Mouse (Mus musculus) adrenal gland (tissue): ENCODE data around the gene Nipal3.

Source experiments
- intact Hi-C: fragments of 180-260 bp; cut with DNase I; formaldehyde crosslinking; loops from one replicate; pipeline ENCODE4 v1.15.1; 2025

Gene Nipal3

GRCm38 (mm10) chr4:135507547-135508350 lies 12.9 kb upstream of the Nipal3 start:
- intact Hi-C loops, result loop anchor here (2.0 kb wide), 1 partner anchor 159 kb away; no protein-coding TSS in a partner anchor

- intact Hi-C loops, result no loop called here
These were observed 11.0 kb upstream of the Nipal3 start for GRCm38 (mm10) chr4:135505794-135506193.

GRCm38 (mm10) chr4:135501587-135501986 lies 6.7 kb upstream of the Nipal3 start:
- intact Hi-C loops, result no loop called here

- intact Hi-C loops, result no loop called here
These were observed 5.0 kb upstream of the Nipal3 start for GRCm38 (mm10) chr4:135499831-135500230.

- intact Hi-C loops, result no loop called here
These were observed 3.3 kb upstream of the Nipal3 start for GRCm38 (mm10) chr4:135498136-135498535.

GRCm38 (mm10) chr4:135495810-135496209 lies 972 bp upstream of the Nipal3 start:
- intact Hi-C loops, result no loop called here

GRCm38 (mm10) chr4:135495397-135495791 lies 556 bp upstream of the Nipal3 start:
- intact Hi-C loops, result no loop called here

- intact Hi-C loops, result loop anchor here (5.0 kb wide), 1 partner anchor 52 kb away; no protein-coding TSS in a partner anchor
These were observed 932 bp downstream of the Nipal3 start for GRCm38 (mm10) chr4:135493691-135494520.

GRCm38 (mm10) chr4:135493271-135493670 lies 1.6 kb downstream of the Nipal3 start:
- intact Hi-C loops, result loop anchor here (5.0 kb wide), 1 partner anchor 51 kb away; no protein-coding TSS in a partner anchor

GRCm38 (mm10) chr4:135489256-135489655 lies 5.6 kb downstream of the Nipal3 start:
- intact Hi-C loops, result no loop called here

GRCm38 (mm10) chr4:135486352-135486751 lies 8.5 kb downstream of the Nipal3 start:
- intact Hi-C loops, result no loop called here

GRCm38 (mm10) chr4:135485086-135485485 lies 9.8 kb downstream of the Nipal3 start:
- intact Hi-C loops, result no loop called here

- intact Hi-C loops, result no loop called here
These were observed 14.5 kb downstream of the Nipal3 start for GRCm38 (mm10) chr4:135480370-135480769.

- intact Hi-C loops, result no loop called here
These were observed 17.0 kb downstream of the Nipal3 start for GRCm38 (mm10) chr4:135477851-135478250.

- intact Hi-C loops, result no loop called here
These were observed 31.4 kb downstream of the Nipal3 start for GRCm38 (mm10) chr4:135463406-135463805.

- intact Hi-C loops, result no loop called here
These were observed 41.3 kb downstream of the Nipal3 start for GRCm38 (mm10) chr4:135453572-135453971.

- intact Hi-C loops, result no loop called here
These were observed 41.7 kb downstream of the Nipal3 start for GRCm38 (mm10) chr4:135453164-135453563.

- intact Hi-C loops, result no loop called here
These were observed 43.4 kb downstream of the Nipal3 start for GRCm38 (mm10) chr4:135451360-135452015.

GRCm38 (mm10) chr4:135442473-135442872 lies 52.4 kb downstream of the Nipal3 start:
- intact Hi-C loops, result loop anchor here (5.0 kb wide), 1 partner anchor 50 kb away; the partner anchor contains the start of gene Stpg1

- intact Hi-C loops, result loop anchor here (5.0 kb wide), 1 partner anchor 52 kb away; the partner anchor contains the start of gene Stpg1
These were observed 54.8 kb downstream of the Nipal3 start for GRCm38 (mm10) chr4:135439904-135440522.

GRCm38 (mm10) chr4:135439188-135439647 lies 55.6 kb downstream of the Nipal3 start:
- intact Hi-C loops, result no loop called here
